Mouse (Mus musculus) CH12.LX (cell line): ENCODE data around the gene Hlcs. TPM values are rescaled to one million over a fixed set of nuclear protein-coding genes. Genes with fewer than 3 reads are reported as not detected.

ENCODE experiments used
- DNase-seq: peaks from one replicate; pipeline ENCODE4 v3.0.0-alpha.2; 2013; ENCODE audit errors: extremely low read depth
- H3K27ac ChIP-seq: 2 replicates; pipeline ENCODE4 v1.5.1; 2012; ENCODE audit warnings: low read depth, mild to moderate bottlenecking, control low read depth, moderate library complexity; ENCODE audit not compliant: insufficient read depth
- H3K27me3 ChIP-seq: replicated peaks from 2 replicates; pipeline ENCODE3; 2012; ENCODE audit warnings: inconsistent platforms
- H3K36me3 ChIP-seq, 2 experiments: replicated peaks in 1 of 2; 2 replicates each; pipeline versions ENCODE3 to v1.6.1; 2012; ENCODE audit warnings: inconsistent platforms in 1 of 2, low read length in 1 of 2, mild to moderate bottlenecking in 1 of 2, mixed read lengths in 1 of 2, moderate library complexity in 1 of 2; ENCODE audit not compliant: control insufficient read depth in 1 of 2, insufficient read depth in 1 of 2
- H3K4me1 ChIP-seq, 2 experiments: 2 replicates each; pipeline ENCODE4 v1.6.1; 2012; ENCODE audit warnings: inconsistent platforms in 1 of 2, moderate library complexity in 1 of 2; ENCODE audit not compliant: insufficient read depth in 2 of 2, control insufficient read depth in 1 of 2
- H3K4me2 ChIP-seq: 2 replicates; pipeline ENCODE4 v1.6.1; 2012; ENCODE audit warnings: low read depth, mild to moderate bottlenecking, control low read depth; ENCODE audit not compliant: poor library complexity, insufficient read depth, severe bottlenecking
- H3K4me3 ChIP-seq, 3 experiments: fragments of 150-350 bp in 1 of 3; sonication (generic) in 1 of 3; replicated peaks in 1 of 3; 2 replicates each; pipeline versions ENCODE3 to v1.5.1; 2011 to 2012; ENCODE audit warnings: low read depth in 2 of 3, low read length in 2 of 3, mild to moderate bottlenecking in 2 of 3, moderate library complexity in 2 of 3, control low read depth in 1 of 3, improper control_type of control experiment in 1 of 3, inconsistent platforms in 1 of 3, mixed read lengths in 1 of 3; ENCODE audit not compliant: poor library complexity in 1 of 3
- H3K79me2 ChIP-seq: replicated peaks from 2 replicates; pipeline ENCODE4 v1.6.1; 2012; ENCODE audit warnings: mild to moderate bottlenecking, moderate library complexity; ENCODE audit not compliant: control insufficient read depth, poor library complexity, insufficient read depth, severe bottlenecking; ENCODE audit errors: extremely low read depth
- H3K9ac ChIP-seq: 2 replicates; pipeline ENCODE4 v1.6.1; 2012; ENCODE audit warnings: low read depth, mild to moderate bottlenecking, control low read depth, moderate library complexity; ENCODE audit not compliant: insufficient read depth
- H3K9me3 ChIP-seq: replicated peaks from 2 replicates; pipeline ENCODE3; 2012; ENCODE audit warnings: low read length, inconsistent platforms, mixed read lengths
- CHD2 ChIP-seq: IDR thresholded peaks from 2 replicates; pipeline ENCODE4 v1.6.1; 2011; ENCODE audit warnings: low read length, improper control_type of control experiment
- EP300 ChIP-seq: IDR thresholded peaks from 2 replicates; pipeline ENCODE4 v1.6.1; 2011; ENCODE audit warnings: low read length, improper control_type of control experiment
- ETS1 ChIP-seq: conservative IDR thresholded peaks from 2 replicates; pipeline ENCODE4 v1.6.1; 2012; ENCODE audit warnings: low read depth, mild to moderate bottlenecking, inconsistent platforms, low read length, improper control_type of control experiment, moderate library complexity
- IRF4 ChIP-seq: IDR thresholded peaks from 2 replicates; pipeline ENCODE4 v1.6.1; 2014; ENCODE audit warnings: low read depth, mild to moderate bottlenecking, inconsistent platforms, low read length, improper control_type of control experiment
- JUN ChIP-seq: IDR thresholded peaks from 2 replicates; pipeline ENCODE4 v1.6.1; 2011; ENCODE audit warnings: low read depth, mild to moderate bottlenecking, low read length, improper control_type of control experiment, moderate library complexity; ENCODE audit not compliant: insufficient read depth
- JUND ChIP-seq: conservative IDR thresholded peaks from 2 replicates; pipeline ENCODE4 v1.6.1; 2011; ENCODE audit warnings: low read depth, low read length, improper control_type of control experiment
- MAX ChIP-seq: IDR thresholded peaks from 2 replicates; pipeline ENCODE4 v1.6.1; 2011; ENCODE audit warnings: low read length, improper control_type of control experiment
- NELFE ChIP-seq: IDR thresholded peaks from 2 replicates; pipeline ENCODE4 v1.6.1; 2011; ENCODE audit warnings: low read depth, low read length, improper control_type of control experiment
- POLR2A ChIP-seq: IDR thresholded peaks from 2 replicates; pipeline ENCODE4 v1.6.1; 2011; ENCODE audit warnings: low read depth, mild to moderate bottlenecking, improper control_type of control experiment, low read length
- SIN3A ChIP-seq: IDR thresholded peaks from 2 replicates; pipeline ENCODE4 v1.6.1; 2012; ENCODE audit warnings: low read length, improper control_type of control experiment, inconsistent platforms
- SMC3 ChIP-seq: IDR thresholded peaks from 2 replicates; pipeline ENCODE4 v1.6.1; 2011; ENCODE audit warnings: low read depth, low read length, improper control_type of control experiment
- TCF12 ChIP-seq: IDR thresholded peaks from 2 replicates; pipeline ENCODE4 v1.6.1; 2014; ENCODE audit warnings: low read depth, mild to moderate bottlenecking, inconsistent platforms, low read length, improper control_type of control experiment
- UBTF ChIP-seq: IDR thresholded peaks from 2 replicates; pipeline ENCODE4 v1.6.1; 2012; ENCODE audit warnings: low read depth, mild to moderate bottlenecking, inconsistent platforms, low read length, improper control_type of control experiment, moderate library complexity
- USF1 ChIP-seq: IDR thresholded peaks from 2 replicates; pipeline ENCODE4 v1.6.1; 2014; ENCODE audit warnings: low read depth, mild to moderate bottlenecking, inconsistent platforms, low read length, improper control_type of control experiment
- ZKSCAN1 ChIP-seq: IDR thresholded peaks from 2 replicates; pipeline ENCODE4 v1.6.1; 2012; ENCODE audit warnings: low read depth, inconsistent platforms, low read length, improper control_type of control experiment, borderline replicate concordance
- ZMIZ1 ChIP-seq: IDR thresholded peaks from 2 replicates; pipeline ENCODE4 v1.6.1; 2012; ENCODE audit warnings: low read depth, mild to moderate bottlenecking, inconsistent platforms, low read length, improper control_type of control experiment
- ZNF384 ChIP-seq: IDR thresholded peaks from 2 replicates; pipeline ENCODE4 v1.6.1; 2012; ENCODE audit warnings: low read depth, low read length, improper control_type of control experiment, inconsistent platforms
- dilution Hi-C: fragments of 300-500 bp; cut with MboI; formaldehyde crosslinking; loops from 2 replicates; pipeline ENCODE4 v1.14.3; 2020; ENCODE audit warnings: low sequenced_read_pairs; ENCODE audit not compliant: extremely low pct_unique_long_range_greater_than_20kb, extremely low pct_ligation_motif_present
- in situ Hi-C: fragments of 300-500 bp; cut with MboI; formaldehyde crosslinking; loops from 3 replicates; pipeline ENCODE4 v1.14.3; 2019; ENCODE audit warnings: low sequenced_read_pairs, low pct_ligation_motif_present, low pct_unique_long_range_greater_than_20kb, mixed read lengths
- polyA plus RNA-seq: library from polyadenylated mRNA; unstranded; fragments of >175 nt; gene quantifications from 2 replicates; pipeline ENCODE4 v1.2.1, GENCODE M21; 2012; ENCODE audit warnings: low read depth; ENCODE audit not compliant: insufficient read length
- total RNA-seq, 2 experiments: library from RNA; depleted of rRNA; stranded (reverse); fragments of 300-350 nt in 1 of 2; fragments of >200 nt in 1 of 2; gene quantifications; 2 replicates each; pipeline ENCODE4 v1.2.3; 2012 to 2014

Gene Hlcs
- total and polyA plus RNA-seq, 3 experiments: 5.3 to 12.5 (median 9.4) TPM

DNA sequence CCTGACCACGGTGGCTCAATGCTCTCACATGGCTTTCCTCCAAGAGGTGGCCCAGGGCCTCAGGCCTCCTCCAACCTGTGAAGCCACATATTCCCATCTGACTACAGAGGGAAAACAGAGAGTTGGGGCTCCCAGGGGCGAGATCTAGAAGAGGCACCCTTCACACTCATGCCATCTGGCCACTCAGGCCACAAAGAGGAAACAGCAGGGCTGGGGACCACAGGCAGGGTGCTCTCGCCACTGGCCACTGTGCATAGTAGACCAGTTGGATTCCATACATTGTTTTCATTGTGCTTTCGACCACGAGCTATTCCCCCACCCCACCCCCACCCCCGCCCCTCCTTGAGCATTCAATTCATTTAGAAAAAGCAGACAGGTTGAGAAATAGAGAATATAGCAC, 151.4 kb downstream of the Hlcs start:
- Histone ChIP-seq H3K4me3 (no peak overlapping the region), H3K4me1 (peaks cover 0 to 8% of the 10 kb centered on the region in 2 experiments; a peak in 2 of 4 replicates), H3K4me2 (no peak overlapping the region)
- dilution Hi-C loops (no loop called here), in situ Hi-C loops (loop anchor here (5.0 kb wide), 1 partner anchor 50 kb away; no protein-coding TSS in a partner anchor)
- no peak for TF ChIP-seq JUN
- TF ChIP-seq MAX: no peak
- TF ChIP-seq EP300: no peak
- TF ChIP-seq UBTF: no peak
- TF ChIP-seq SMC3: no peak
- TF ChIP-seq, all 38 proteins: peak for 0
- peaks cover 0 to 9% of the 10 kb centered on the region in 2 experiments for H3K36me3 ChIP-seq
- no peaks in the 10 kb centered on the region for H3K79me2 ChIP-seq
- DNase-seq: no peak
- H3K9ac ChIP-seq: no peak overlapping the region
- no peaks in the 10 kb centered on the region for H3K27me3 ChIP-seq
- H3K27ac ChIP-seq: no peak overlapping the region
- no peaks in the 10 kb centered on the region for H3K9me3 ChIP-seq

DNA sequence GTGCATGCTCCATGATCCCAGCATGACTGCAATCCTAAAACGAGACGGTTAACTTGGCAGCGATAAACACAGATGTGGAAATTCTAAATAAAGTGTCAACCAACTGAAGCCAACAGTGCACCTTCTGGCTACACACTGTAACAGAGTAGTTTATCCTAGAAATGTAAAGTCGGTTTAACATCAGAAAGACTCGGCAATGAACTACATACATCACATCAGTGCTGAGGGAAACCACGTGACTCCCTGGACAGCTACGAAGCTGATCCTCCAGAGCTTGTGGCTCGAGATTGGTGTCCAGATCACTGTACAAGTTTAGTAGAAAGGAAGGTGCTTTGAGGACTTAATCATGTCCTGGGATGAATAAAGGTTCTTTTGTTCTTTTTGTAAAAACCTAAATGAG, 155.6 kb downstream of the Hlcs start:
- Histone ChIP-seq H3K79me2 (no peaks in the 10 kb centered on the region), H3K9me3 (no peaks in the 10 kb centered on the region), H3K27me3 (no peaks in the 10 kb centered on the region), H3K27ac (no peak overlapping the region), H3K36me3 (peaks cover 0 to 11% of the 10 kb centered on the region in 2 experiments), H3K4me2 (no peak overlapping the region), H3K9ac (no peak overlapping the region), H3K4me3 (no peak overlapping the region), H3K4me1 (peaks cover 0 to 8% of the 10 kb centered on the region in 2 experiments; a peak in 2 of 4 replicates)
- in situ Hi-C loops (no loop called here), dilution Hi-C loops (no loop called here)
- TF ChIP-seq SIN3A (no peak), POLR2A (no peak), ETS1 (no peak), ZNF384 (no peak), ZKSCAN1 (no peak), TCF12 (no peak), ZMIZ1 (no peak), NELFE (no peak), JUN (no peak), USF1 (no peak), JUND (no peak), IRF4 (no peak), CHD2 (no peak)
- no peak for DNase-seq
